Mouse (Mus musculus): ENCODE results near the gene Fam189a2.

- TF ChIP-seq CTCF (IDR thresholded peaks at IDR 0.05; ENCODE audit: low read depth, low read length) (no peak), GATA1 (IDR thresholded peaks at IDR 0.05; ENCODE audit: borderline replicate concordance, low read length) (no peak), TAL1 (conservative IDR thresholded peaks at IDR 0.05; ENCODE audit: low read depth, low read length) (no peak)
Measured at GRCm38 (mm10) chr19:23968862-23969225, 62.0 kb downstream of the Fam189a2 start.
